Mouse (Mus musculus) small intestine, adult 10 weeks (tissue): Measurements from ENCODE around the gene Rxfp3. TPM values are rescaled to one million over a fixed set of nuclear protein-coding genes. Genes with fewer than 3 reads are reported as not detected.

Source experiments
- polyA plus RNA-seq: library from polyadenylated mRNA; stranded (reverse); fragments of 350-450 nt; fragmentation: Illumina TruSeq; extraction: RNeasy Lipid Tissue Mini Kit (QIAGEN cat#74804); gene quantifications from one replicate; pipeline ENCODE4 v1.2.3, GENCODE M21; 2014; ENCODE audit warnings: low replicate concordance

Rxfp3 gene
- polyA plus RNA-seq: not detected

DNA sequence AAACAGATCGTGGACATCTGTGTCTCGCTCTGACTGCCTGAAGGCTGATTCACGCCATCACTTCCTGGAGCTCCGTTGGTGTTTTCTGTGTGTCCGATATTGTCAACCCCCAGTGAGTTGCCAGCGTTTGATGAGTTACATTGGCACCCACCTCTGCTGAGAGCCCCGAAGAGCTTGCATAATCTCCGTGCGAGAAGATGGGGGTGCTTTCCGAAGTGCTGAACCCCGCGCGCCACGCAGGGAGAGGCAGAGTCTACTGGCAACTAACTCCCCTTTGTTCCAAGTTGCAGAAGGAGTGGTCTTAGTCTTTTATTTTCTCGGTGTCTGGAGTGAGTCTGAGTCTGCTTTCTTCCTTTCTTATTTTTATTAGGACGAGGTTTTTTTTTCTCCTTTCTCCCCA, at the start of gene Rxfp3:
Rxfp3 (minus strand) TSS at position 281 of the 400 bp plus-strand sequence.

DNA sequence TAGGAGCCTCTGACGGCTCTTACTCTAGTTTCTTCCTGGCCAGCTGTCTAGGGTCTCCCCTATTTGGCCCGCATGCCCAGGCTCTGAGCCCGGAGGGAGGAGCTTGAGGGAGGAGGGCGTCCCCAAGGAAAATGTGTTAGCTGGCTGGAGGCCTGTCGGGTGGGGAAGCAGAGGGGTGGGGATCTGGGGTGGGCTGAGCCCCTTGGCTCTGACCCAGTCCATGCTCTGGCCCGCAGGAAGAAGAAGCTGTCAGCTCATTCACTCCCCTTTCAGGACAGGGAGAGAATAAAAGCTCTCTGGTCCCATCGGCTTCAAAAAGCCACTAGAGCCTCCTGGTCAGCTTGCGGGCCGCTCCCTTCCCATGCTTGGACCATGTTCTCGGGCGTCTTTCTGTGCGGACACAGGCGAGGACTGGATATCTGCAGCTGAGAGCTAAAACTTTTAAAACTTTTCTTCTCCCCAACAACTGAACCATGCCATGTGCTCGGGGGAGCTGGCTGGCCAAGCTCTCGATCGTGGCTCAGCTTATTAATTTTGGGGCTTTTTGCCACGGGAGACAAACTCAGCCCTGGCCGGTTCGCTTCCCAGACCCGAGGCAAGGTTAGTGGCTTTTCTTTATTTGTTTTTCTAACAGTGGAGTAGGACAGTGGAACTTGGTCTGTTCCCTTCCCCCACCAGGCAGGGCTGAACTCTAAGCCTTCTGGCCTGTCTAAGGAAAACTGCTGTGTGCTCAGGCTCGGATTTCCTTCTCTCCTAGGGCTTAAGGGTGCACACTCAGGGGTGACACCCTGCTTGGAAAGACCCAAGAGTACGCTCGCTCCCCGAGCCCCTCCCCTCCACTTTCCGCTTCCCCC, 27.0 kb upstream of the Rxfp3 start, which contains the start of gene Adamts12:
Adamts12 (plus strand) TSS at position 233 of the 854 bp plus-strand sequence.

DNA sequence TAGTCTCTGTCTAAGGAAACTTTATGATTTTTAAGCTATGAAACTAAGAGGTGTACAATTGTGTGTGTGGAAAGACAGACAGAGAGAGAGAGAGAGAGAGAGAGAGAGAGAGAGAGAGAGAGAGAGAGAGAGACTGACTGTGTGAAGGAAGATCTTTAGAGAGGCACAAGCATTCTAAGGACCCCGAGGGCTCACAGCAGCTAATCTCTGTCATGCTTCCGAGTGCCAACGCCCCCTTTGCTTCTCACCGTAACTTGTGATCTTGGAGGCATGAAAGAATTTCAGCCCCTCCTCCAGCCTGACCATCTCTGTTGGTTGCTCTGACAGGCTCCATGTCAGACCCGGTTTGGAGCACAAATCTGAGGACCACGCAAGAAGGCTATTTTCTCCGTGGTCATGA, 37.4 kb downstream of the Rxfp3 start, which contains the start of gene Slc45a2:
Slc45a2 (plus strand) TSS at position 301 of the 400 bp plus-strand sequence.

Other genes starting within 250 kb of the Rxfp3 start
- 2.0 TPM for gene C1qtnf3, start 85.7 kb downstream of the Rxfp3 start, polyA plus RNA-seq
- gene Amacr, start 56.2 kb downstream of the Rxfp3 start, polyA plus RNA-seq: 7.5 TPM
- not detected for gene Slc45a2, start 37.3 kb downstream of the Rxfp3 start, polyA plus RNA-seq
- 1.8 TPM for gene Adamts12, start 26.8 kb upstream of the Rxfp3 start, polyA plus RNA-seq